Mouse (Mus musculus): ENCODE data around the gene Rbm20.

DNA sequence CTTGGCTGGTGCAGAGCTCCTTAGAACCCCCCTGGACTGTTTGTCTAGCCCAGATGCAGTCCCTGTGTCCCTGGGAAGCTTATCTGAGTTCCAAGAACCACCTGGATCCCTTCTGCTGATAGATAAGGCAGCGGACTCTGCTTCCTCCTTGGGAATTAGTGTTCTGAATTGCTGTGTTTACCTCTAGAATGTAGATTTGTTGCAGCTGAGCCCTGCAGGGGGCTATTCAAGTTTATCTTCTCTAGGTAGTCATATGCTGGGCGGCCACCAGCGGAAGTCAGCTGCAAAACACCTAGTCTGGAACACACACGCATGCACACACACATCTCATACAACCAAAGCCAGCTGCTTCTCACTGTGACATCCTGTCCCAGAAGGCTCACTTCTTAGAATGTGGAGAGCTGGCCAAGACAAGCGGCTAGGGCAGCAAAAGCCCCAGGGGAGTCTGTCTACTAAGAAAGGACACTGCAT is 213.7 kb downstream of the Rbm20 start:
- no peak for TF ChIP-seq POLR2A (IDR thresholded peaks at IDR 0.05; ENCODE audit: low read depth, low read length)
- no peak for TF ChIP-seq CTCF (IDR thresholded peaks at IDR 0.05; ENCODE audit: extremely low read depth, insufficient read depth, insufficient read length, insufficient replicate concordance)
